Mouse (Mus musculus): Measurements from ENCODE around the gene Padi6.
A peak's percentile ranks its signal among the peaks of the same experiment; 100 is the strongest.

Padi6 gene

DNA sequence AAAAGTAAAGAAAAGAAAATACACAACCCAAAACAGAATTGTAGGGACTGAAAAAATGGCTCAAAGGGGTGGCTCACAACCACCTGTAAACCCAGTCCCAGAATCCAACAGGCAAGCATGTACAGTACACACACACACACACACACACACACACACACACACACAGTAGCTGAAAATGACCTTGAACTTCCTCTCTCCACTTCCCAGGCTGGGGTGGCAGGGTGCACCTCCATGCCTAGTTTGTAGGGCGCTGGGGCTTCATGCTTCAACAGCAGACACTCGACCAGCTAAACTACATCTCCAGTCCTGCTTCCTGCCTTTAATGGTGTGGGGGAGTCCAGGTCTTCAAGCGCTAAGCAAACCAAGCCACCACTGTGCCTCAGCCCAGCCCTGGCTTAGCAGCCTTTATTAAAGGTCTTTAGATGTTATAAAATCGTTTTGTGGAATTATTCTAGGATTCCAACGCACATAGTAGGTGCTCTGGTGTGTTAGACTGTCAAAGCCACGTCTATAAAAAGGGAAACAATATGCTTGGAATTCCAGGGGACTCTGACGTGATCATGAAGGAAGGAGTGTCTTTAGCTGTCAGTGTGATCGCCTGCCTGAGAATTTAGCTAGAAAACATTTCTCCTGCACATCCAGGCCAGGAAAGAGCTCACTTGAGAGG is 61.6 kb downstream of the Padi6 start:
- no peak for DNase-seq

DNA sequence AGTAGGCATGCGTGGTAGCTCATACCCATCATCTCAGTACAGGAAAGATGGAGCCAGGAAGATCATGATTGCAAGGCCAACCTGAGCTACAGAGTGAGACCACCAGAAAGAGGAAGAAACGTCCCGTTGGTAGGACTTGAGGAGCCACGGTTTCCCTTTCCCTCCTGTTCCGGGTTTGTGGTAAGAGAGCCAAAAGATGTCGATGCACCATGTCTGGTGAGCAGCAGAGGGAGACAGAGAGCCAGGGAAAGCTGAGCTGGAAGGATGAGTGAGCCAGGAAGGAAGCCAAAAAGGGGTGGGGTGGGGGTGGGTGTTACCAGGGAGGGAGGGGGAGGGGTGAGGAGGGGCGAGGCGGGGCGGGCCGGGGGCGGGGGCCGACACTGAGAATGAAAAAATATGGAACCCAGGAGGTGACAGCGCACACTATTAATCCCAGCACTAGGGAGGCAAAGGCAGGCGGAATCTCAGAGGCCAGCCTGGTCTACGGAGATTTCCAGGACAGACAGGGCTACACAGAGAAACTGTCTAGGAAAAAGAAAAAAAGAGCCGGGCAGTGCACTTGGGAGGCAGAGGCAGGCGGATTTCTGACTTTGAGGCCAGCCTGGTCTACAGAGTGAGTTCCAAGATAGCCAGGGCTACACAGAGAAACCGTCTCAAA is 62.6 kb downstream of the Padi6 start:
- DNase-seq, result peak; percentile 84

DNA sequence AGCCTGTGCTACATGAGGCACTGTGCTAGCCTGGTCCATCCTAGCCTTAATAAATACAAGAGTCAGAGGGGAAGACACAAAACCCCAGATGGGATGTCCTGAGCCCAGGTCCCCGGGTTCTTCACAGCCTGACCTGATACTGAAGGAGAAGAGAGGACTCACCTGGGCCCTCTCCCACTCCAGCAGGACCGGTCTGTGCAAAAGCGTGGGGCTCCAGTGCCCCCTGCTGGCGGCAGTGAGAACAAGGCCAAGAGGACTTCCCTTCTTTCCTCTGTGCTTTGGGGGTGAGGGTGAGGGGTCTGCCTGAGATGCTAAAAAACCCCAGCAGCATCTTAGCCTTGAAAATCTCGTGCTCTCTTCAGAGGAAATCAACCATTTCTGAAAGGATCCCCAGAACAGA is 63.4 kb downstream of the Padi6 start:
- DNase-seq, result peak; percentile 17

Measured in right cerebral cortex, adult 18-20 months (tissue).